Mouse (Mus musculus) olfactory bulb, adult 2 months (tissue): Measurements from ENCODE around the gene Cldn2. TPM values are rescaled to one million over a fixed set of nuclear protein-coding genes. Genes with fewer than 3 reads are reported as not detected.
"Not testable (repeated sequence)": the region's sequence is repeated elsewhere in the genome, so short reads cannot be mapped to it uniquely, and the experiment has no call there.

Source experiments
- H3K27ac ChIP-seq: fragments of 200-500 bp; 2 replicates; pipeline ENCODE4 v1.5.1; 2012; ENCODE audit warnings: low read depth, low read length; ENCODE audit not compliant: insufficient read depth
- H3K4me1 ChIP-seq: fragments of 200-500 bp; 2 replicates; pipeline ENCODE4 v1.6.1; 2012; ENCODE audit warnings: low read length; ENCODE audit not compliant: control insufficient read depth, insufficient read depth
- H3K4me3 ChIP-seq: fragments of 200-500 bp; 2 replicates; pipeline ENCODE4 v1.5.1; 2012; ENCODE audit warnings: mild to moderate bottlenecking, low read depth, low read length, moderate library complexity; ENCODE audit not compliant: insufficient read depth
- CTCF ChIP-seq: fragments of 200-500 bp; IDR thresholded peaks from 2 replicates; pipeline ENCODE4 v1.5.1; 2012; ENCODE audit warnings: low read depth, mild to moderate bottlenecking, low read length, moderate library complexity; ENCODE audit not compliant: insufficient read depth
- POLR2A ChIP-seq: fragments of 200-500 bp; IDR thresholded peaks from 2 replicates; pipeline ENCODE4 v1.6.1; 2012; ENCODE audit warnings: mild to moderate bottlenecking, low read depth, low read length, moderate library complexity; ENCODE audit not compliant: insufficient read depth
- WGBS: fragments of 180-500 bp; shearing (Covaris S2); methylation state at CpG from one replicate; pipeline ENCODE4 v1.1.7; 2018; 5-methylcytosine and 5-hydroxymethylcytosine counted together
- polyA plus RNA-seq: library from polyadenylated mRNA; stranded (reverse); fragments of >200 nt; gene quantifications from 2 replicates; pipeline ENCODE4 v1.2.4, GENCODE M21; 2012; ENCODE audit warnings: low replicate concordance; ENCODE audit not compliant: missing spikeins, insufficient read depth, insufficient read length

The Cldn2 gene
- polyA plus RNA-seq = not detected in 2 replicates

- Histone ChIP-seq H3K4me1 (no peaks in the 10 kb centered on the region), H3K4me3 (no peak within 1 kb of the TSS), H3K27ac (no peak within 1 kb of the TSS)
- 75% methylated on average over 8 of the region's 8 CpGs for WGBS
- no peak for TF ChIP-seq POLR2A
- TF ChIP-seq CTCF = no peak
Observed at GRCm38 (mm10) chrX:139800406-139800878, at the start of gene Cldn2. TSS of gene Cldn2 (plus strand) at chrX:139800828.

GRCm38 (mm10) chrX:139751855-139752254 lies 48.8 kb upstream of the Cldn2 start:
- Histone ChIP-seq H3K27ac (no peak overlapping the region), H3K4me3 (no peak overlapping the region), H3K4me1 (no peaks in the 10 kb centered on the region)
- 7% methylated on average over 1 of the region's 1 CpGs for WGBS
- TF ChIP-seq CTCF (no peak), POLR2A (no peak)

- H3K4me1 ChIP-seq, H3K27ac ChIP-seq, H3K4me3 ChIP-seq: not testable (repeated sequence)
- 76% methylated on average over 3 of the region's 3 CpGs for WGBS
Observed at GRCm38 (mm10) chrX:139758634-139759033, 42.0 kb upstream of the Cldn2 start.

GRCm38 (mm10) chrX:139762546-139762945 lies 38.1 kb upstream of the Cldn2 start:
- Histone ChIP-seq H3K4me3 (no peak overlapping the region), H3K27ac (no peak overlapping the region), H3K4me1 (no peaks in the 10 kb centered on the region)
- 67% methylated on average over 2 of the region's 2 CpGs for WGBS
- TF ChIP-seq POLR2A (no peak), CTCF (no peak)

GRCm38 (mm10) chrX:139769975-139770637 lies 30.5 kb upstream of the Cldn2 start:
- TF ChIP-seq CTCF = no peak
- TF ChIP-seq POLR2A = no peak
- Histone ChIP-seq H3K4me1 (0 out of 2 replicates have a peak, but pooled peaks cover 7% of the 10 kb centered on the region), H3K4me3 (no peak overlapping the region), H3K27ac (no peak overlapping the region)
- WGBS = 76% methylated on average over 13 of the region's 13 CpGs

- TF ChIP-seq CTCF (no peak), POLR2A (no peak)
- 36% methylated on average over 18 of the region's 18 CpGs for WGBS
- H3K4me1 ChIP-seq = 0 out of 2 replicates have a peak, but pooled peaks cover 7% of the 10 kb centered on the region
- H3K27ac ChIP-seq = no peak overlapping the region
- no peak overlapping the region for H3K4me3 ChIP-seq
Observed at GRCm38 (mm10) chrX:139774309-139775083, 26.1 kb upstream of the Cldn2 start.

- Histone ChIP-seq H3K4me3 (no peak overlapping the region), H3K27ac (no peak overlapping the region), H3K4me1 (0 out of 2 replicates have a peak, but pooled peaks cover 7% of the 10 kb centered on the region)
- 70% methylated on average over 7 of the region's 7 CpGs for WGBS
- TF ChIP-seq CTCF = no peak
- TF ChIP-seq POLR2A = no peak
Observed at GRCm38 (mm10) chrX:139775084-139775612, 25.5 kb upstream of the Cldn2 start.

GRCm38 (mm10) chrX:139777357-139777756 lies 23.3 kb upstream of the Cldn2 start:
- H3K4me3 ChIP-seq = no peak overlapping the region
- H3K27ac ChIP-seq = no peak overlapping the region
- TF ChIP-seq POLR2A = no peak
- TF ChIP-seq CTCF = no peak
- WGBS = 75% methylated on average over 4 of the region's 4 CpGs
- 0 out of 2 replicates have a peak, but pooled peaks cover 7% of the 10 kb centered on the region for H3K4me1 ChIP-seq

- 84% methylated on average over 1 of the region's 1 CpGs for WGBS
- Histone ChIP-seq H3K4me3 (no peak overlapping the region), H3K27ac (no peak overlapping the region), H3K4me1 (0 out of 2 replicates have a peak, but pooled peaks cover 7% of the 10 kb centered on the region)
- TF ChIP-seq POLR2A (no peak), CTCF (no peak)
Observed at GRCm38 (mm10) chrX:139778886-139779285, 21.7 kb upstream of the Cldn2 start.
